Mouse (Mus musculus): ENCODE results near the gene Zfp467. TPM values are rescaled to one million over a fixed set of nuclear protein-coding genes. Genes with fewer than 3 reads are reported as not detected.

The Zfp467 gene
- polyA plus RNA-seq, 1 experiment from 2014 or later, result 34.2 TPM

- Histone ChIP-seq H3K9me3 (no peaks in the 10 kb centered on the region), H3K4me1 (peaks cover 23% of the 10 kb centered on the region), H3K27ac (replicated peaks) (no peak overlapping the region), H3K9ac (replicated peaks) (peak overlapping the region; percentile 71), H3K4me2 (replicated peaks) (peak overlapping the region; percentile 71), H3K36me3 (no peaks in the 10 kb centered on the region), H3K27me3 (no peaks in the 10 kb centered on the region), H3K4me3 (peak overlapping the region; percentile 67)
- no peak for ATAC-seq (replicated peaks)
- 98% methylated on average over 1 of the region's 1 CpGs for WGBS
Measured at GRCm38 (mm10) chr6:48396686-48397085, 48.9 kb downstream of the Zfp467 start.

- H3K36me3 ChIP-seq, result no peaks in the 10 kb centered on the region
- WGBS, result 33% methylated on average over 15 of the region's 15 CpGs
- H3K27ac ChIP-seq (replicated peaks), result peak overlapping the region; percentile 70
- no peaks in the 10 kb centered on the region for H3K9me3 ChIP-seq
- H3K27me3 ChIP-seq, result no peaks in the 10 kb centered on the region
- H3K9ac ChIP-seq (replicated peaks), result peak overlapping the region; percentile 71
- H3K4me2 ChIP-seq (replicated peaks), result peak overlapping the region; percentile 71
- no peak for ATAC-seq (replicated peaks)
- peak overlapping the region; percentile 67 for H3K4me3 ChIP-seq
- H3K4me1 ChIP-seq, result peaks cover 23% of the 10 kb centered on the region
Measured at GRCm38 (mm10) chr6:48396008-48396595, 49.5 kb downstream of the Zfp467 start.

DNA sequence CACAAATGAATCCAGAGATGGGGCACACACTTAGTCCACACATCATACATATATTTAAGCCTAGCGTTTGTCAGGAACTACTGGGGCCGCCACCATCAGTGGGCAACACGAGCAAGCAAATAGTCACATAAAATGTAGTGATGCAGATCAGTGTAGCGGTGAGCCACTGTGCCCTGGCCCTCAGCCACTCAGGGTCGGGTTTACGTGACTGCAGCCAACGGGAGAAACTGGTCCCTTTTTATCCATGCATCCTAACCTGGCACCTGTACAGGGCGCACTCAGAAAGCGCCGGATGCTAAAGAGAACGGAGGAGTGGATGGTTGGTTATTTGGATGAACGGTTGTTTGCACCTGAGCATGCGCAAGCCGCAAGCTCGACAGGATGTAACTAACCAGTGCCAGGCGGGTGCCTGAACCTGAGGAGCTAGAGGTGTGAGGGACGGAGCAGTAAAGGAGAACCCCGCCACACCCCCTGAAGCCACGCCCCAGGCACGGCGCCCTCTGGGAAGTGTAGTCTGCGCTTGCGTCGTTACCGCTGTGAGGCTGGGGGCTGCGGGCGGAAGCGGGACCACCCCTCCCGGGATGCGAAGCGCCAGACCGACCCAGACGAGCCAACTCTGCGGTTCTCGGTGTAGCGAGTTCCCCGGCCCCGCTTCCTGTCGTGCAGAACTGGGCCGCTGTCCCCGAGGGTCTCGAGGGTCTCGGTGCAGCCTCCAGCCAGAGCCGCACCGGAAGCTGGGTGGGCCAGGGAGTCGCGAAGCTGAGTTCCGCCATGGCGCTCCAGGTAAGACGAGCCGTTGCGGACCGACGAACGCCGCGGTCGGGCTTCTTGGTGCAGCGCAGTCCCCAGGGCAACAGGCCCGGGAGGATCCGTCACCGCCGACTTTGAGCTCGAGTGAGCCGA lies 50.3 kb downstream of the Zfp467 start, which contains the start of gene Krba1:
Gene Krba1, plus strand, starts transcription at position 482 of the 903 bp plus-strand sequence.
- 1% methylated on average over 65 of the region's 65 CpGs for WGBS
- peak within 1 kb of the TSS; percentile 71 for H3K4me2 ChIP-seq (replicated peaks)
- peak within 1 kb of the TSS; percentile 67 for H3K4me3 ChIP-seq
- H3K27ac ChIP-seq (replicated peaks), result peak within 1 kb of the TSS; percentile 70
- peak; percentile 98 for ATAC-seq (replicated peaks)
- no peaks in the 10 kb centered on the region for H3K9me3 ChIP-seq
- H3K4me1 ChIP-seq, result peaks cover 23% of the 10 kb centered on the region
- H3K9ac ChIP-seq (replicated peaks), result peak within 1 kb of the TSS; percentile 71
- H3K27me3 ChIP-seq, result no peaks in the 10 kb centered on the region
- H3K36me3 ChIP-seq, result no peaks in the 10 kb centered on the region

DNA sequence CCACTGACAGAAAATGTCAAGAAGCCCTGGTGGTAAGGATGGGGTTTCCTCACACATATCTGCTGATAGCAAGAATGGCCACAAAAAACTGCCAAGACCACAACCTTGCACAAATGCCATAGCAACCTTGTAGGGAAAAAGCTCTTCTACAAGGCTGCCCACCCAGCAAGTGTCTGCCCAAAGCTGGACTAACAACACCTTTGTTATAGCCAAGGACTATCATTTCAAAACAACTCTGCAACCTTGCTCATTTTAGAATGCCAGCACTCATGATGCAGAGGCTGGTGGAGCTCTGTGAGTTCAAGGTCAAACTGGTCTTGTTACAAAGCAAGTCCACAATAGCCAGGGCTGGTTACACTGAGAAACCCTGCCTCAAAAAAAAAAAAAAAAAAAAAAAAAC lies 51.8 kb downstream of the Zfp467 start:
- Histone ChIP-seq H3K27me3 (no peaks in the 10 kb centered on the region), H3K27ac (replicated peaks) (no peak overlapping the region), H3K4me3 (no peak overlapping the region), H3K9me3 (no peaks in the 10 kb centered on the region), H3K4me2 (replicated peaks) (no peak overlapping the region), H3K36me3 (no peaks in the 10 kb centered on the region), H3K4me1 (peaks cover 23% of the 10 kb centered on the region), H3K9ac (replicated peaks) (no peak overlapping the region)
- no peak for ATAC-seq (replicated peaks)

GRCm38 (mm10) chr6:48388221-48388620 lies 57.4 kb downstream of the Zfp467 start:
- ATAC-seq (replicated peaks), result no peak
- Histone ChIP-seq H3K27ac (replicated peaks) (no peak overlapping the region), H3K36me3 (no peaks in the 10 kb centered on the region), H3K4me1 (no peaks in the 10 kb centered on the region), H3K9ac (replicated peaks) (no peak overlapping the region), H3K27me3 (no peaks in the 10 kb centered on the region), H3K9me3 (no peaks in the 10 kb centered on the region), H3K4me2 (replicated peaks) (no peak overlapping the region), H3K4me3 (no peak overlapping the region)
- 85% methylated on average over 3 of the region's 3 CpGs for WGBS

Small RNA genes within 50 kb of the gene (microRNA-seq; reads per million reads assigned to microRNA genes)
- not detected for gene Gm24325

Other genes starting within 250 kb of the Zfp467 start
- 27.2 and 29.4 TPM in 2 replicates for gene Krba1, start 50.2 kb downstream of the Zfp467 start, polyA plus RNA-seq (2015; fragmentation: Nextera tagmentation; extraction: Ambion mirVana)
- 0.13 and 0.70 TPM in 2 replicates for gene Sspo, start 2.4 kb upstream of the Zfp467 start, polyA plus RNA-seq (2015; fragmentation: Nextera tagmentation; extraction: Ambion mirVana)
- 199 and 211 TPM in 2 replicates for gene Atp6v0e2, start 91.8 kb upstream of the Zfp467 start, polyA plus RNA-seq (2015; fragmentation: Nextera tagmentation; extraction: Ambion mirVana)
- gene Lrrc61, start 109.0 kb upstream of the Zfp467 start, polyA plus RNA-seq (2015; fragmentation: Nextera tagmentation; extraction: Ambion mirVana), result 15.4 and 18.0 TPM in 2 replicates
- gene Rarres2, start 127.0 kb upstream of the Zfp467 start, polyA plus RNA-seq (2015; fragmentation: Nextera tagmentation; extraction: Ambion mirVana), result 3.0 and 3.4 TPM in 2 replicates
- not detected in 2 replicates for gene Gm45021, start 143.8 kb upstream of the Zfp467 start, polyA plus RNA-seq (2015; fragmentation: Nextera tagmentation; extraction: Ambion mirVana)
- gene Repin1, start 148.1 kb upstream of the Zfp467 start, polyA plus RNA-seq (2015; fragmentation: Nextera tagmentation; extraction: Ambion mirVana), result 34.9 and 35.8 TPM in 2 replicates
- gene Gm44965, start 148.1 kb upstream of the Zfp467 start, polyA plus RNA-seq (2015; fragmentation: Nextera tagmentation; extraction: Ambion mirVana), result not detected in 2 replicates
- gene Zfp775, start 156.2 kb upstream of the Zfp467 start, polyA plus RNA-seq (2015; fragmentation: Nextera tagmentation; extraction: Ambion mirVana), result 15.8 and 20.5 TPM in 2 replicates
- 10.1 and 11.2 TPM in 2 replicates for gene AI854703, start 180.9 kb upstream of the Zfp467 start, polyA plus RNA-seq (2015; fragmentation: Nextera tagmentation; extraction: Ambion mirVana)
- gene Gimap8, start 201.4 kb upstream of the Zfp467 start, polyA plus RNA-seq (2015; fragmentation: Nextera tagmentation; extraction: Ambion mirVana), result 0.33 and 0.42 TPM in 2 replicates
- gene Gimap9, start 230.3 kb upstream of the Zfp467 start, polyA plus RNA-seq (2015; fragmentation: Nextera tagmentation; extraction: Ambion mirVana), result 1.1 and 1.8 TPM in 2 replicates
- 1.1 TPM in 2 replicates for gene Gimap4, start 238.7 kb upstream of the Zfp467 start, polyA plus RNA-seq (2015; fragmentation: Nextera tagmentation; extraction: Ambion mirVana)